Mouse (Mus musculus): ENCODE measurements around the gene 6430571L13Rik.
A peak's percentile ranks its signal among the peaks of the same experiment; 100 is the strongest.

DNA sequence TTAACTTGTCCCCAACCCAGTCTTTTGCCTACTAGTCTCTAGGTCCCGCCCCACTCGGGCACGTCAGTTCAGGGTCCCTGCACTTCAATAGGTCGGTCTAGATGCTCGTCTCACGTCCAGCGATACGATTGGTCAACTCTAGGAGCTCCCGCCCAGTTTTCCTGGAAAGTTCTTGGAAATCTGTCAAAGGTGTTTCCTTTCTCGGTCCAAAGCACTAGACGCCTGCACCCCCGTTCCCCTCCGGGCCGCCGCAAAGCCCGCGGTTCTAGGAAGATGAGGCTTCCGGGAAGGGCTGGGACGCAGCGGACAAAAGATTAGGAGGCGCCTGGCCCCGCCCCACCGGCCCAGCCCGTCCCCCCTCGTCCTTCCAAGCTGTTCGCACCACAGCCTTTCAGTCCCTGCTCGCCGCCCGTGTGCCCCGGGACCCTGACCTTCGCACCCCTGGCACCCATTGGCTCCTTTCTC lies 43.9 kb upstream of the 6430571L13Rik start:
- TF ChIP-seq CTCF (IDR thresholded peaks at IDR 0.05; ENCODE audit: low read depth) (no peak), EP300 (IDR thresholded peaks at IDR 0.05; ENCODE audit: low read depth) (peak; percentile 38)

All from liver, embryonic 14.5 days (tissue).